Mouse (Mus musculus) liver, postnatal 0 days (tissue): Measurements from ENCODE around the gene Clrn3.

ENCODE experiments used
- CTCF ChIP-seq: sonication (generic); IDR thresholded peaks from 2 replicates; pipeline ENCODE4 v1.5.1; 2016; ENCODE audit warnings: antibody characterized with exemption, low read depth
- EP300 ChIP-seq: IDR thresholded peaks from 2 replicates; pipeline ENCODE4 v1.6.1; 2016; ENCODE audit warnings: antibody characterized with exemption, low read depth, mild to moderate bottlenecking

DNA sequence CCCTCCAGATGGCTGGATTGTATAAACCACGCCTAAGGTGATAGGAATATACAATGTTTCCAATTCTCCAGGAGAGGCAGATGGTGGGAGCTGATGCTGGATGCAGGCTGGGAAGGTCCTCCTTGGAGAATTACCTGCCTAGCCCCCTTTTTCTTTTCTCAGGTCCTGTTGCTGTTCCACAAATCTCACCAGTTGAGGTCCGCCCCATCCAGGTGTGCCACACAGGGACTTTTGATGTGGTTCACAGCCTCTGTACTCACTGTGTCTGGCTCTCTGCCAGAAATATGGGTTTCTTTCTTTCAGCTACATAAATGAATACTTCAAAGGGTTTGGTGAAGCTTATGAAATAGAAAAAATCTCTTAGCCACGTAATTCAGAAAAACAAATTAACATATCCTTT, 13.8 kb upstream of the Clrn3 start:
- TF ChIP-seq CTCF (no peak), EP300 (no peak)
